Mouse (Mus musculus): ENCODE measurements at regions not wholly inside any gene's neighbourhood (a gene's known extent, or its start where the extent isn't known, plus 50 kb on each side); places are given as distances from the start of the nearest gene placed in this dataset.

DNA sequence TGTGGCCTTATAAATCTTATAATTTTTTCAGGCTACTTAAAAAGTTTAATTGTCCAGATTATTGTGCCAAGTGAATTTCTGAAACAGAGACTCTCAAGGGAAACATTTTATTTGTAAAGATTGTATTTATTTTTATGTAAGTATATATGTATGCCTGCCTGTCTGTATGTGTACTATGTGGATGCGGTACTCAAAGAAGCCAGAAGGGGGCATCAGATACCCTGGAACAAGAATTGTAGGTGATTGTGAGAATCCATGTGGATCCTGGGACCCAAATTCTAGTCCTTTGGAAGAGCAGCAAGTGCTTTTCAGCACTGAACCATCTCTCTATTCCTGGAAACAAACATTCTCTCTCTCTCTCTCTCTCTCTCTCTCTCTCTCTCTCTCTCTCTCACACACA is 107.6 kb upstream of the Kctd3 start:
- TF ChIP-seq CTCF (IDR thresholded peaks at IDR 0.05; ENCODE audit: control insufficient read depth, insufficient read depth, insufficient replicate concordance, low read depth, low read length) (no peak), POLR2A (IDR thresholded peaks at IDR 0.05; ENCODE audit: control insufficient read depth, low read depth, low read length) (no peak)
- Histone ChIP-seq H3K36me3 (ENCODE audit: control insufficient read depth, insufficient read depth, low read length) (no peaks in the 10 kb centered on the region), H3K4me3 (ENCODE audit: control insufficient read depth, low read depth, low read length) (no peak overlapping the region), H3K27ac (ENCODE audit: control insufficient read depth, insufficient read depth, low read depth, low read length) (no peak overlapping the region), H3K27me3 (ENCODE audit: control insufficient read depth, insufficient read depth, low read length) (no peaks in the 10 kb centered on the region), H3K4me1 (ENCODE audit: control insufficient read depth, insufficient read depth, low read length) (no peaks in the 10 kb centered on the region)

DNA sequence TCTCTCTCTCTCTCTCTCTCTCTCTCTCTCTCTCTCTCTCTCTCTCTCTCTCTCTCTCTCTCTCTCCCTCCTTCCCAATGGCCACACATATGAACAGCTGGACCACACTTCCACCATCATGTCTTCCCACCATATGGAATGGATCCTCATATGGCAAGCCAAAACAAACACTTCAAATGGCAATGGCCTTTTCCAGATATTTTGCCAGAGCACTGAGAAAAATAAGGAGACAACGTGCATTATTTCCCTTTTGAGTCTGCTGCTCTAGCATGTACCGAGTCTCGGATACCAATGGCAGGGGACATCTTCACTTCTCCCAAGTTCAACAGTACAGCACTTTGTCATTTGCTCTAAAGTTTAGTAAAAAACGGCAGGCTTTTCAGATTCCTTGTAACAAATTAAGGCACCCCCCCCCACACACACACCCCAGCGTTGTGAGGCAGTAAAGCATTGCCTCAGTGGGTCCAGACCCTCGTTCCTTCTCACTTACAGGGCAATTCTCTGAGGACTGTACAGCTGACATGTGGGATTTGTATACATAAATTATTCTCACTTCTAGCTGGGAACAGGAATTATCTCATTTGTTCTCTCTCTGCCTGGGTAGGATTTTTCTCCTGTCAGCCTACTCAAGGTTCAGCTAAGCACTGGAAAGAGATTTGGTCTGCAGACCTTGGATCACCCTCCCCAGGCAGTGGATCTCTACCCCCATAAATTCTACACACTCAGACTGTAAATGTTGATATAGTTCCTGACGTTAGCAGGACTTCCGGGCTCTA is 100.8 kb upstream of the Kctd3 start:
- no peaks in the 10 kb centered on the region for H3K36me3 ChIP-seq (ENCODE audit: control insufficient read depth, insufficient read depth, low read length)
- H3K4me1 ChIP-seq (ENCODE audit: control insufficient read depth, insufficient read depth, low read length) = no peaks in the 10 kb centered on the region
- H3K27ac ChIP-seq (ENCODE audit: control insufficient read depth, insufficient read depth, low read depth, low read length) = no peak overlapping the region
- H3K4me3 ChIP-seq (ENCODE audit: control insufficient read depth, low read depth, low read length) = no peak overlapping the region
- H3K27me3 ChIP-seq (ENCODE audit: control insufficient read depth, insufficient read depth, low read length) = no peaks in the 10 kb centered on the region
- TF ChIP-seq POLR2A (IDR thresholded peaks at IDR 0.05; ENCODE audit: control insufficient read depth, low read depth, low read length) = no peak
- TF ChIP-seq CTCF (IDR thresholded peaks at IDR 0.05; ENCODE audit: control insufficient read depth, insufficient read depth, insufficient replicate concordance, low read depth, low read length) = no peak

DNA sequence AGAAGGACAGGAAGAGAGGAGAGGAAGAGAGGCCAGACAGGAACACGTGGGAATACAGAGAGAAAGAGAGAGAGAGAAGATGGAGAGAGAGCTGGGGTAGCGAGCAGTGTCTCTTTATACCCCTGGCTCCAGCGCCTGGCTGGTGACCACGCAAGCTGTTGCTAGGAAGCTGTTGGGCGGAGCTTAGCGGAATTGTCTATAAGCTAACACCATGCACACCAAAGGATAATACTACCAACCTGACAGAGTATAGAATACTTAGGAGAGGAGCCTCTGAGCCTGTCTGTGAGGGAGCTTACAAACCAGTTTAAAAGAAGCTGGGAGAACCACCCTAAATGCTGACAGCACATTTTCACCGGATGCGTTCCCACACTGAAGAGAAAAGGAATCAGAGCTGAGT is 100.2 kb upstream of the Kctd3 start:
- no peaks in the 10 kb centered on the region for H3K36me3 ChIP-seq (ENCODE audit: control insufficient read depth, insufficient read depth, low read length)
- no peak overlapping the region for H3K27ac ChIP-seq (ENCODE audit: control insufficient read depth, insufficient read depth, low read depth, low read length)
- TF ChIP-seq CTCF (IDR thresholded peaks at IDR 0.05; ENCODE audit: control insufficient read depth, insufficient read depth, insufficient replicate concordance, low read depth, low read length) = no peak
- no peak for TF ChIP-seq POLR2A (IDR thresholded peaks at IDR 0.05; ENCODE audit: control insufficient read depth, low read depth, low read length)
- no peaks in the 10 kb centered on the region for H3K27me3 ChIP-seq (ENCODE audit: control insufficient read depth, insufficient read depth, low read length)
- no peak overlapping the region for H3K4me3 ChIP-seq (ENCODE audit: control insufficient read depth, low read depth, low read length)
- H3K4me1 ChIP-seq (ENCODE audit: control insufficient read depth, insufficient read depth, low read length) = no peaks in the 10 kb centered on the region

DNA sequence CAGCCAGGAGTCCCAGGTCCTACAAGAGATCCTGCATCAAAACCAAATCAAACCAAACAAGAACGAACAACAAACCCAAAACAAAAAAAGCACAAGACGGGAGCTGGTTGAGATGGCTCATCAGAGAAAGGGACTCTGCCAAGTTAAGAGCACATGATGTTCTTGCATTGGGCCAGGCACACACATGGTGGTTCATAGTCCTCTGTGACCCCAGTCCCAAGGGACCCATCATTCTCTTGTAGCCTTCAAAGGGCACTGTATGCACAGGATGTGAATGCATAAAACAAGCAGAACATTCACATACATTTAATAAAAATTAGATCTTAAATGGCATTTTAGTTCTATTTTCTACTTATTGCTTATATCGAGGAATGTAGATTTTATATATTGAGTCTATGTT is 99.5 kb upstream of the Kctd3 start:
- H3K4me1 ChIP-seq (ENCODE audit: control insufficient read depth, insufficient read depth, low read length) = no peaks in the 10 kb centered on the region
- no peak for TF ChIP-seq POLR2A (IDR thresholded peaks at IDR 0.05; ENCODE audit: control insufficient read depth, low read depth, low read length)
- TF ChIP-seq CTCF (IDR thresholded peaks at IDR 0.05; ENCODE audit: control insufficient read depth, insufficient read depth, insufficient replicate concordance, low read depth, low read length) = no peak

DNA sequence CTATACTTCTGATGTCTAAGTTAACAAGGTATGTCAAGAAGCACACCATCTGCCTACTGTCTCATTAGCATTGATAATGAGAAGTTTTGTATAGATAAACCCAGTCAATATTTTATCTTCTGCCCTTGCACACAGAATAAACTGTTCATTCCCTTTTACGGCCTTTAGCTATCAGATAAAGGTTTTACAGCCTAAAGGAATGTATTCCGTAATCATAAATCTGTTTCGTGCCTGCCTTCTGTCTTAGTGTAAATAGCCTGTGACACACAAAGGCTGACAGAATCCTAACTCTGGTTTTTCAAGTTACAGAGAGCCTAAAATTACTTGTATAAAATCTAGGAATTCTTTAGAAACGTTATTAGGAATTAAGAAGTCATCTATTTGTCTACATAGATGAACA is 97.6 kb upstream of the Kctd3 start:
- no peak for TF ChIP-seq POLR2A (IDR thresholded peaks at IDR 0.05; ENCODE audit: control insufficient read depth, low read depth, low read length)
- no peak for TF ChIP-seq CTCF (IDR thresholded peaks at IDR 0.05; ENCODE audit: control insufficient read depth, insufficient read depth, insufficient replicate concordance, low read depth, low read length)
- no peaks in the 10 kb centered on the region for H3K27me3 ChIP-seq (ENCODE audit: control insufficient read depth, insufficient read depth, low read length)
- no peak overlapping the region for H3K27ac ChIP-seq (ENCODE audit: control insufficient read depth, insufficient read depth, low read depth, low read length)
- no peak overlapping the region for H3K4me3 ChIP-seq (ENCODE audit: control insufficient read depth, low read depth, low read length)
- no peaks in the 10 kb centered on the region for H3K36me3 ChIP-seq (ENCODE audit: control insufficient read depth, insufficient read depth, low read length)
- no peaks in the 10 kb centered on the region for H3K4me1 ChIP-seq (ENCODE audit: control insufficient read depth, insufficient read depth, low read length)

More for the DNA sequence above, 99.5 kb upstream of the Kctd3 start:
- no peak overlapping the region for H3K4me3 ChIP-seq (ENCODE audit: control insufficient read depth, low read depth, low read length)
- H3K27me3 ChIP-seq (ENCODE audit: control insufficient read depth, insufficient read depth, low read length) = no peaks in the 10 kb centered on the region
- no peaks in the 10 kb centered on the region for H3K36me3 ChIP-seq (ENCODE audit: control insufficient read depth, insufficient read depth, low read length)
- no peak overlapping the region for H3K27ac ChIP-seq (ENCODE audit: control insufficient read depth, insufficient read depth, low read depth, low read length)

DNA sequence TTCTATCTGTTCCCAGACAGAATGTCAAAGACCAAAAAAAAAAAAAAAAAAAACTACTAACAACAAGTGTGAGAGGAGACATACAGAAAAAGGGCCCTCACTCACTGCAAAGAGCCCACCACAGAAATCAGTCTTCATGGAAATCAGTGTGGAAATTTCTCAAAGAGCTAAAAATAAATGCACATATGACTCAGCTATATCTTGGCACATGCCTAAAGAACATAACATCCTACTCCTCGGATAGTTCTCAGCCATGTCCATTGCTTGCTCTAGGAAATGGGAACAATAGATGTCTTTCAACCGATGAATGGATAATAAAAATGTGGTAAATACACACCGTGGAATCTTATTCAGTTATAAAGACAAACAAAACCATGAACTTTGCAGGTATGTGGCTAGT is 95.1 kb upstream of the Kctd3 start:
- Histone ChIP-seq H3K27me3 (ENCODE audit: control insufficient read depth, insufficient read depth, low read length) (no peaks in the 10 kb centered on the region), H3K4me1 (ENCODE audit: control insufficient read depth, insufficient read depth, low read length) (no peaks in the 10 kb centered on the region), H3K4me3 (ENCODE audit: control insufficient read depth, low read depth, low read length) (no peak overlapping the region), H3K27ac (ENCODE audit: control insufficient read depth, insufficient read depth, low read depth, low read length) (no peak overlapping the region), H3K36me3 (ENCODE audit: control insufficient read depth, insufficient read depth, low read length) (no peaks in the 10 kb centered on the region)
- no peak for TF ChIP-seq POLR2A (IDR thresholded peaks at IDR 0.05; ENCODE audit: control insufficient read depth, low read depth, low read length)
- no peak for TF ChIP-seq CTCF (IDR thresholded peaks at IDR 0.05; ENCODE audit: control insufficient read depth, insufficient read depth, insufficient replicate concordance, low read depth, low read length)

DNA sequence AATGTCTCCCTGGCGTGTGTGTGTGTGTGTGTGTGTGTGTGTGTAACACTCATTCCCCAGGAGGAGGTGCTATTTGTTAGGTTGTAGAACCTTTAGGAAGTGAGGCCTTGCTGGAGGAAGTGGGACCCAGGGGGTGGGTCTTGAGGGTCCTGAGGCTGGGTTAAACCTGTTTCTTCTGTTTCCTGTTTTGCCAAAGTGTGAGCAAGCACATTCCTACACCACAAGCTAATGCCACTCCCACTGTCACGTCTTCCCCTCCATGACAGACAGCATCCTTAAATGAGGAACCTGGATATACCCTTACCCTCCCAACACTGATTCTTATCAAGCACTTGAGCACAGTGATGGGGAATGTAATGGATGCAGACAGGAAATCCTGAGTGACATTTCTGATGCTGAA is 91.5 kb upstream of the Kctd3 start:
- Histone ChIP-seq H3K27ac (ENCODE audit: control insufficient read depth, insufficient read depth, low read depth, low read length) (no peak overlapping the region), H3K36me3 (ENCODE audit: control insufficient read depth, insufficient read depth, low read length) (no peaks in the 10 kb centered on the region), H3K4me1 (ENCODE audit: control insufficient read depth, insufficient read depth, low read length) (no peaks in the 10 kb centered on the region), H3K4me3 (ENCODE audit: control insufficient read depth, low read depth, low read length) (no peak overlapping the region), H3K27me3 (ENCODE audit: control insufficient read depth, insufficient read depth, low read length) (no peaks in the 10 kb centered on the region)
- TF ChIP-seq POLR2A (IDR thresholded peaks at IDR 0.05; ENCODE audit: control insufficient read depth, low read depth, low read length) (no peak), CTCF (IDR thresholded peaks at IDR 0.05; ENCODE audit: control insufficient read depth, insufficient read depth, insufficient replicate concordance, low read depth, low read length) (no peak)

Measured in testis, adult 2 months (tissue).